Mouse (Mus musculus) forebrain, embryonic 15.5 days (tissue): Measurements from ENCODE around the gene Rnf207. TPM values are rescaled to one million over a fixed set of nuclear protein-coding genes. Genes with fewer than 3 reads are reported as not detected.

Experiments used
- ATAC-seq: fragments of 200-750 bp; cut with Nextera tagmentation; replicated peaks from 2 replicates; pipeline ENCODE4 v1.8.0; 2017; ENCODE audit warnings: mild to moderate bottlenecking, moderate TSS enrichment, moderate library complexity
- H3K27ac ChIP-seq: fragments of 300-500 bp; sonication (generic); replicated peaks from 2 replicates; pipeline ENCODE4 v1.5.1; 2015; ENCODE audit warnings: mild to moderate bottlenecking, inconsistent platforms
- H3K27me3 ChIP-seq: fragments of 300-500 bp; sonication (generic); 2 replicates; pipeline ENCODE4 v1.6.1; 2015; ENCODE audit warnings: inconsistent platforms
- H3K36me3 ChIP-seq: fragments of 300-500 bp; sonication (generic); 2 replicates; pipeline ENCODE4 v1.6.1; 2015; ENCODE audit warnings: mild to moderate bottlenecking, inconsistent platforms
- H3K4me1 ChIP-seq: fragments of 300-500 bp; sonication (generic); 2 replicates; pipeline ENCODE4 v1.6.1; 2015; ENCODE audit warnings: inconsistent platforms
- H3K4me2 ChIP-seq: fragments of 300-500 bp; sonication (generic); replicated peaks from 2 replicates; pipeline ENCODE4 v1.6.1; 2015; ENCODE audit warnings: mild to moderate bottlenecking, inconsistent platforms
- H3K4me3 ChIP-seq: fragments of 300-500 bp; sonication (generic); 2 replicates; pipeline ENCODE4 v1.5.1; 2015; ENCODE audit warnings: mild to moderate bottlenecking, inconsistent platforms
- H3K9ac ChIP-seq: fragments of 300-500 bp; sonication (generic); replicated peaks from 2 replicates; pipeline ENCODE4 v1.6.1; 2015; ENCODE audit warnings: mild to moderate bottlenecking, inconsistent platforms
- H3K9me3 ChIP-seq: fragments of 300-500 bp; sonication (generic); 2 replicates; pipeline ENCODE4 v1.6.1; 2016; ENCODE audit warnings: inconsistent platforms
- WGBS: fragments of 180-500 bp; shearing (Covaris S2); methylation state at CpG from one replicate; pipeline ENCODE4 v1.1.7; 2015; ENCODE audit warnings: mixed read lengths; 5-methylcytosine and 5-hydroxymethylcytosine counted together
- polyA plus RNA-seq: library from polyadenylated mRNA; unstranded; fragments of >200 nt; fragmentation: Nextera tagmentation; extraction: Ambion mirVana; gene quantifications from 2 replicates; pipeline ENCODE4 v1.2.1, GENCODE M21; 2015

Gene Rnf207
- polyA plus RNA-seq, 1 experiment from 2014 or later: 2.9 TPM

DNA sequence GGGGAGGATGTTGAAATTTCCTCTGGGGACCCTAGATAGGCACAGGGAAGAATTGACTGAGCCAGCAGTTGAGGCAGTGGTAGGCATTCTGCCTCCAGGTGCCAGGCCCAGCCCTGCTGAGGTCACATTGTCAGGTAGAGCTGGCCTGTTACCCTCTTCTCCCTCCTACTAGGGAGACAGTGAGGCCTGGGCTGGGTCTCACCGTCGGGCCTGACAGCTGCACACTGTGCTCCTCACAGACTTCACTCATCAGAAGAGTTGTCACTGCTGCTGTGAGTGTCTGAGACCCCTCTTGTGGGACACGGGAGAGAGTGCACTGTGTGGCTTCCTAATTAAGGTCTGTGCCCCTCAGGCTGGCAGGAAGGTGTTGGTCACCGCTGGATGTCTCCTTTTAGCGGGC, 53.0 kb downstream of the Rnf207 start:
- H3K9ac ChIP-seq: no peak overlapping the region
- H3K9me3 ChIP-seq: no peaks in the 10 kb centered on the region
- H3K27me3 ChIP-seq: no peaks in the 10 kb centered on the region
- ATAC-seq: no peak
- H3K36me3 ChIP-seq: no peaks in the 10 kb centered on the region
- WGBS: 48% methylated on average over 5 of the region's 5 CpGs
- 0 out of 2 replicates have a peak overlapping the region, but pooled peaks have one; percentile 14 for H3K27ac ChIP-seq
- H3K4me2 ChIP-seq: no peak overlapping the region
- no peak overlapping the region for H3K4me3 ChIP-seq
- peaks cover 21% of the 10 kb centered on the region for H3K4me1 ChIP-seq

DNA sequence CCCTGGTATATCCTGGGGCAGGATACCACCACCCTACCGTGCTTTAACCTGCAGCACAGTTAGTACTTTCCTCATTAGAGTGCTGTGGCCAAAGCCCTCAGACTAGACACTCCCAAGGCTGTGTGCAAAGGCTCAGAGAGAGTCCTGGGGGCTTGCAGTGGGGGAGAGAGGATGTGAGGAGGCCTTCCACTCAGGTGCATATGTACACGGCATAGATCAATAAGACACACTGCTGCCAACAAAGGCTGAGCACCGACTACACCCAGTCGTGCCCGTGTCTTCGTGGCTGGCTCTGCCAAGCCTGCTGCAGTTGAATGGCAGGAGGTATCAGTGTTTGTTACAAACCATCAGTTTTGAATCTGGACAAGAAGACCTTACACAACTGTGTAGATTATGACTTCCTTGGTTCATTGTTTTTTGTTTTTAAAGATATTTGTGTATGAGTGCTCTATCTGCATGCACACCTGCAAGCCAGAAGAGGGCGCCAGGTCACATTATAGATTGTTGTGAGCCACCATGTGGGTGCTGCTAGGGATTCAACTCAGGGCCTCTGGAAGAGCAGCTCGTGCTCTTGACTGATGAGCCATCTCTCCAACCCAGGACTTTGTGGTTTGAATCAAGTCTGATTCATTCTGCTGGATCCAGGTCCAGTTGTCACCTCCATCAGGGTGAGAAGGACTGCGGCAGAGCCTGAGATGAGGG, 53.8 kb downstream of the Rnf207 start:
- WGBS: 89% methylated on average over 9 of the region's 9 CpGs
- Histone ChIP-seq H3K9ac (no peak overlapping the region), H3K4me3 (no peak overlapping the region), H3K27me3 (no peaks in the 10 kb centered on the region), H3K9me3 (no peaks in the 10 kb centered on the region), H3K4me2 (no peak overlapping the region), H3K27ac (no peak overlapping the region), H3K4me1 (peaks cover 21% of the 10 kb centered on the region), H3K36me3 (no peaks in the 10 kb centered on the region)
- ATAC-seq: no peak

DNA sequence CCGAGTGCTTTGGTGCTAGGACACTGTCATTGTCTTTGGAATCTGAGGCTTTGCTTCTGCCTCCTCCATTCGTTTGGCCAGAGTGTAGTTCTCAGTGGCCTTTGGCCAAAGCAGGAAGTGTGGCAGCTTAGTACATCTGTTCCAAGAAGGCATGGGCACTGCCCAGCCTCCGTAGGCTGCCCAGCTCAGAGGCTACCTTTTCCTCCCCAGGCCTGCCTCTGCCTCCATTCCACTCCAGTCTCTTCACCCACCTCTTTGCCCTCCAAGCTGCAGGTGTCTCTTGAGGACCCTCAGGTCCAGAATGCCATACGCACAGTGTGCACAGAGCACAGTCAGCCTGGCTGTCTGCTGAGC, 54.6 kb downstream of the Rnf207 start:
- H3K27ac ChIP-seq: no peak overlapping the region
- H3K9ac ChIP-seq: no peak overlapping the region
- WGBS: 52% methylated on average over 4 of the region's 4 CpGs
- no peak for ATAC-seq
- no peaks in the 10 kb centered on the region for H3K27me3 ChIP-seq
- H3K36me3 ChIP-seq: no peaks in the 10 kb centered on the region
- H3K9me3 ChIP-seq: no peaks in the 10 kb centered on the region
- no peak overlapping the region for H3K4me3 ChIP-seq
- H3K4me1 ChIP-seq: peaks cover 21% of the 10 kb centered on the region
- H3K4me2 ChIP-seq: no peak overlapping the region

DNA sequence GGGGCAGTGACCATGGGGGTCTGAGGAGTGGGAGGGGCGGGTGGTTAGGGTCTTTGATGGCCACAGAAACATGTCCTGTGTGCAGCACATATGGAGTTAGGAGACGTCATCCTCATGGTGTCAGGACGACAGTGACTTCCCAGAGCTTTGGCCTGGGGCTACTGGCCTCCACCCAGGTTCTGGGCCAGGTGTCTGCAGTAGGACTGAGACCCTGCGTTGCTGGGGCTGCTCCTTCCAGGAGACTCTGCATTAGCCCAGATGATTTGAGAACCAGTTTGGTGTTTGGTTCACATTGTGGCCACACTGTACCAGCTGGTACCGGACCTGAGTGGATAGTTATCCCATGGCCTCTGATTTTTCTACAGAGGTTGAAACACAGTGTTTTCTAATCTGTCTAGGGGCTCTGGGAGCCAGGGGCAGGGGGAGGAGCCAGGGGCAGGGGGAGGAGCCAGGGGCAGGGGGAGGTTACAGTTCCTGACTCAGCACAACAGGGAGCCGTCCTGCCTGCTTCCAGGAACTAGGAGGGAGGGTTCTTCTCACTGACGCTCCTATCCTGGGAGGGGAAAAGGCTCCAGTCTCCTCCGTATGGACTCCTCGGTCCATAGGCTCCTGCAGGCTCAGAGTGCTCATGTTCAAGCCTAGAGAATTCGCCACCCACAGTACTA, 55.1 kb downstream of the Rnf207 start:
- H3K27me3 ChIP-seq: no peaks in the 10 kb centered on the region
- no peak overlapping the region for H3K9ac ChIP-seq
- 36% methylated on average over 10 of the region's 10 CpGs for WGBS
- H3K36me3 ChIP-seq: no peaks in the 10 kb centered on the region
- H3K9me3 ChIP-seq: no peaks in the 10 kb centered on the region
- no peak overlapping the region for H3K27ac ChIP-seq
- no peak overlapping the region for H3K4me2 ChIP-seq
- peaks cover 21% of the 10 kb centered on the region for H3K4me1 ChIP-seq
- no peak for ATAC-seq
- no peak overlapping the region for H3K4me3 ChIP-seq

DNA sequence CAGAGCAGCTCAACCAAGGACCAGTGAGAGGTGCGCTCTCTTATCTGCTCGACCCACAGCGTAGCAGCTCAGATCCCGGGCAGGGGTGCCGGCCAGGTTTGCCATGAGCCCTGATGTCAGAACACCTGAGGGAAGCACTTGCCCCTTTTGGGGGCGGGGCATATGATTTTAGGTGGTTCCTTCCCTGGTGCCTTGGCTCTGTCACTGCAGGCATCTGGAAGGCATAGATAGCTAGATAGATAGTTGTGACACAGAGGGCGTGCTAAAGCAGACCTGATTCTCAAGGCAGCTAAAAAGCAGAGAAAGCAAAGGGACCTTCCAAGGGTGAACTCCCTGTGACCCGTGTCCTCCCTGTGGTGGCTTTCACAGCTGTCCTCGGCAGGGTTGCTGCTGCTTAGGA, 55.7 kb downstream of the Rnf207 start:
- no peak overlapping the region for H3K27ac ChIP-seq
- H3K9me3 ChIP-seq: no peaks in the 10 kb centered on the region
- H3K4me1 ChIP-seq: peaks cover 20% of the 10 kb centered on the region
- no peaks in the 10 kb centered on the region for H3K36me3 ChIP-seq
- H3K9ac ChIP-seq: no peak overlapping the region
- ATAC-seq: no peak
- WGBS: 73% methylated on average over 9 of the region's 9 CpGs
- H3K27me3 ChIP-seq: no peaks in the 10 kb centered on the region
- no peak overlapping the region for H3K4me2 ChIP-seq
- H3K4me3 ChIP-seq: no peak overlapping the region

DNA sequence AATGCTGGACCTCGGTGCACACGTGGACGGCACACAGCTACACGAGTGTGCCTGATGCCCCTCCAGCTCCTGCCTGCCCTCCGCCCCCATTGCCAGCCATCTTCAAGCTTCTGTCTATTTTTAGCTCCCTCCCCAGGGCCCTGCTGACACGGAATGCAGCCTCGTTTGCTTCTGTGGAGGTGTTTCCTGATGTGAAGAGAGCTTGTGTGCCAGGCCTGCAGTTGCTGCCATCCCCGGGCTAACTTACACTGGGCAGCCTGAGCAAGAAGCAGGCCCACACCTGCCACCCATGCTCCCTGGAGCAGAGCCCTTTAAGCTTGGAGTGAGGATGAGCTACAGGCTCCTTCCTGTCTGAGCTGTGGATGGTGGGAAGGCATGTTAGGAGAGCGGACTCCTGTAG, 56.6 kb downstream of the Rnf207 start:
- Histone ChIP-seq H3K9me3 (no peaks in the 10 kb centered on the region), H3K4me1 (peaks cover 18% of the 10 kb centered on the region), H3K9ac (no peak overlapping the region), H3K36me3 (no peaks in the 10 kb centered on the region), H3K27ac (no peak overlapping the region), H3K4me2 (no peak overlapping the region), H3K27me3 (no peaks in the 10 kb centered on the region), H3K4me3 (no peak overlapping the region)
- 73% methylated on average over 9 of the region's 9 CpGs for WGBS
- ATAC-seq: no peak

DNA sequence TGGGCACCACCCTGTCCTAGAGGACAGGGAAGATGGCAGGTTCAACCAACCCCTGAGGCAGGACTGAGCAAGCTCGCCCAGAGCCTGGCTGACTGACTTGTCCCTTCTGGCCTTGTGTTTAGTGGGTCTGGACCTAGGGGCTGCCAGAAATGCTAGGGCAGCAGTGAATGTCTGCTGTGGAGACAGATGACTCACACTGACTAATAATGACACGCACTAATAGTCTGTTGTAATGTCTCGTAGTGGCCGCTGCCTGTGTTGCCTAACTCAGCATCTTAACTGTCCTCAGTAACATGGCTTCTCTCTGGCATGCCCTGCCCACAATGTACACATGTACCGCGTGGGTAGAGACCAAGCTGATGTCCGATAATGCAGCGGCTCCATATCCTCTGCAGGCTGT, 58.3 kb downstream of the Rnf207 start:
- H3K4me2 ChIP-seq: no peak overlapping the region

DNA sequence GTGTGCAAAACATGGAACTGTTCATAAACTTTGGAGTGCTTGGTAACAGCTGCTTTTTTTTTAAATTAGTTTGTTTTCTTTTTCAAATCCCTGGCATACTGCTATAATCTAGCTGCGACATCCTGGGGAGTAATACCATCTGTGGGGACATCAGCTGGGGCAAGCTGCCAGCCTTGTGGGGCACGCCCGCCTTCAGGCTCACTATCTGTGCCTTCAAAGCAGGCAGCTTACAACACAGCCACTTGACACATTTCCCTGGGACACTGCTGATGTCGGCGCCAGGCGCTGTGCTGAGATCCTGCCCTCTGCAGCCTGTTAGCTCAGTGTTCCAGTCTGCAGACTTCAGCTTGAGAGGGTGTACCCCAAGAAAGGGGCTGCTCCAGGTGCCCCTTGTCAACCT, 61.7 kb downstream of the Rnf207 start:
- 41% methylated on average over 6 of the region's 6 CpGs for WGBS
- H3K36me3 ChIP-seq: no peaks in the 10 kb centered on the region
- no peak overlapping the region for H3K4me2 ChIP-seq
- no peaks in the 10 kb centered on the region for H3K27me3 ChIP-seq
- H3K27ac ChIP-seq: no peak overlapping the region
- no peak overlapping the region for H3K9ac ChIP-seq
- ATAC-seq: peak; percentile 57
- H3K4me1 ChIP-seq: peaks cover 16% of the 10 kb centered on the region
- H3K4me3 ChIP-seq: no peak overlapping the region
- no peaks in the 10 kb centered on the region for H3K9me3 ChIP-seq

More for the DNA sequence above, 58.3 kb downstream of the Rnf207 start:
- ATAC-seq: no peak
- Histone ChIP-seq H3K9me3 (no peaks in the 10 kb centered on the region), H3K4me1 (peaks cover 17% of the 10 kb centered on the region), H3K36me3 (no peaks in the 10 kb centered on the region), H3K9ac (no peak overlapping the region), H3K27me3 (no peaks in the 10 kb centered on the region), H3K4me3 (no peak overlapping the region), H3K27ac (no peak overlapping the region)
- WGBS: 95% methylated on average over 8 of the region's 8 CpGs

Other genes with a start within 250 kb of the Rnf207 start
- gene Plekhg5, start 246.5 kb downstream of the Rnf207 start, polyA plus RNA-seq: 9.3 and 10.9 TPM in 2 replicates
- 0.53 and 1.0 TPM in 2 replicates for gene Tnfrsf25, start 203.1 kb downstream of the Rnf207 start, polyA plus RNA-seq
- gene Espn, start 166.6 kb downstream of the Rnf207 start, polyA plus RNA-seq: 0.09 and 0.10 TPM in 2 replicates
- gene Hes2, start 160.1 kb downstream of the Rnf207 start, polyA plus RNA-seq: not detected in 2 replicates
- gene Acot7, start 140.9 kb downstream of the Rnf207 start, polyA plus RNA-seq: 210 and 219 TPM in 2 replicates
- 5.7 and 6.3 TPM in 2 replicates for gene Gpr153, start 44.8 kb downstream of the Rnf207 start, polyA plus RNA-seq
- gene Hes3, start 27.3 kb downstream of the Rnf207 start, polyA plus RNA-seq: 0.09 and 0.13 TPM in 2 replicates
- 17.6 and 18.6 TPM in 2 replicates for gene Icmt, start 21.8 kb downstream of the Rnf207 start, polyA plus RNA-seq
- gene Rpl22, start 6.7 kb upstream of the Rnf207 start, polyA plus RNA-seq: 216 and 221 TPM in 2 replicates
- 35.5 and 39.3 TPM in 2 replicates for gene Chd5, start 19.7 kb upstream of the Rnf207 start, polyA plus RNA-seq
- 5.0 and 5.5 TPM in 2 replicates for gene Nphp4, start 157.7 kb upstream of the Rnf207 start, polyA plus RNA-seq
- 14.4 and 17.2 TPM in 2 replicates for gene Kcnab2, start 158.9 kb upstream of the Rnf207 start, polyA plus RNA-seq